22 mouse cellular contexts compared by ENCODE assay signal in genomic region chr5:113846656-113847055, GRCm38 (mm10). TPM values are rescaled to one million over a fixed set of nuclear protein-coding genes. Genes with fewer than 3 reads are reported as not detected.
DNase-seq lines count a peak whose midpoint lies in the region; ATAC-seq and TF ChIP-seq lines count a peak whose summit lies in the region.
"Had no signal": no experiment of that assay in that cellular context is flagged by ENCODE, and none has a peak within 500 bp of the region (broad histone marks: within the 10 kb centered on the region; RNA-seq: fewer than 3 reads in every experiment).

No protein-coding gene starts in this region.

- 65% methylated on average over 8 of the region's 8 CpGs for WGBS in bone marrow, adult 2 months
- 93% methylated on average over 8 of the region's 8 CpGs for WGBS in intestine, embryonic 16.5 days
- 29% methylated on average over 8 of the region's 8 CpGs for WGBS in liver, embryonic 16.5 days (ENCODE audit: insufficient replicate concordance)

- DNase-seq in G1E (ENCODE audit: low spot score), result no peak
- DNase-seq in kidney, adult 11 months, result no peak
- no peak for DNase-seq in gastrocnemius, adult 2 months
- DNase-seq in cerebellum, adult 11 months, result no peak
- no peak for DNase-seq in gastrocnemius, postnatal 14 days
- DNase-seq: adrenal gland, postnatal 10 days; cerebellum, adult 9-10 months; kidney, adult 18-20 months; kidney, postnatal 10 days; lung, adult 18-20 months; lung, postnatal 36 days; retina, postnatal 1 day; thymus, adult 18-20 months had no signal

- ATAC-seq in G1E (ENCODE audit: extremely low read depth, insufficient number of reproducible peaks, low FRiP score, poor library complexity, severe bottlenecking), result peak; percentile 42
- ATAC-seq in intestine, embryonic 16.5 days, result peak; percentile 54; the same call in 1 of the 2 replicates
- ATAC-seq in liver, embryonic 16.5 days (ENCODE audit: low read depth), result peak; percentile 96
- ATAC-seq: forebrain, embryonic 16.5 days had no signal

- H3K36me3 ChIP-seq in G1E (replicated peaks), result peaks cover 98% of the 10 kb centered on the region
- H3K36me3 ChIP-seq in intestine, embryonic 16.5 days (ENCODE audit: control insufficient read depth, insufficient read depth, low read length), result peaks cover 50% of the 10 kb centered on the region
- H3K36me3 ChIP-seq in liver, embryonic 16.5 days (ENCODE audit: control insufficient read depth, insufficient read depth), result peaks cover 33% of the 10 kb centered on the region

- H3K27ac ChIP-seq in bone marrow, adult 2 months (ENCODE audit: control insufficient read depth, insufficient read depth, low read depth, low read length, poor library complexity), result peak overlapping the region; percentile 36; the same call in 1 of the 2 replicates
- no peak overlapping the region for H3K27ac ChIP-seq in intestine, embryonic 16.5 days (ENCODE audit: low read length)
- peak overlapping the region; percentile 59 for H3K27ac ChIP-seq in liver, embryonic 16.5 days (ENCODE audit: low read length)
- H3K27ac ChIP-seq in gastrocnemius, adult 2 months, result no peak overlapping the region
- H3K27ac ChIP-seq: heart, embryonic 10.5 days; hindbrain, embryonic 14.5 days; left cerebral cortex, adult 2 months; limb, embryonic 10.5 days had no signal

- no peak overlapping the region for H3K4me2 ChIP-seq in intestine, embryonic 16.5 days (ENCODE audit: low read depth, low read length)
- H3K4me2 ChIP-seq in liver, embryonic 16.5 days (ENCODE audit: low read depth, low read length), result peak overlapping the region; percentile 36
- H3K4me2 ChIP-seq: hindbrain, embryonic 14.5 days had no signal

- no peaks in the 10 kb centered on the region for H3K9me3 ChIP-seq in G1E (replicated peaks)
- no peaks in the 10 kb centered on the region for H3K9me3 ChIP-seq in intestine, embryonic 16.5 days (ENCODE audit: control insufficient read depth, low read length)
- H3K9me3 ChIP-seq in liver, embryonic 16.5 days (replicated peaks; ENCODE audit: control insufficient read depth, low read length), result no peaks in the 10 kb centered on the region
- H3K9me3 ChIP-seq: heart, embryonic 10.5 days; limb, embryonic 10.5 days; midbrain, embryonic 10.5 days had no signal

- H3K27me3 ChIP-seq in G1E (ENCODE audit: insufficient read depth, low read length), result no peaks in the 10 kb centered on the region
- no peaks in the 10 kb centered on the region for H3K27me3 ChIP-seq in intestine, embryonic 16.5 days (replicated peaks; ENCODE audit: control insufficient read depth, insufficient read depth, low read length)
- no peaks in the 10 kb centered on the region for H3K27me3 ChIP-seq in liver, embryonic 16.5 days (ENCODE audit: control insufficient read depth, insufficient read depth, low read depth, low read length)

- H3K9ac ChIP-seq in intestine, embryonic 16.5 days (ENCODE audit: low read depth, low read length), result no peak overlapping the region
- peak overlapping the region; percentile 24; the same call in 1 of the 2 replicates for H3K9ac ChIP-seq in liver, embryonic 16.5 days (ENCODE audit: low read depth, low read length)
- H3K9ac ChIP-seq: hindbrain, embryonic 14.5 days had no signal

- intact Hi-C loops in gastrocnemius, adult 2 months (cut with DNase I), result no loop called here
- intact Hi-C loops in gastrocnemius, postnatal 14 days (cut with DNase I; ENCODE audit: low total_unique reads), result no loop called here

- H3K4me1 ChIP-seq in G1E (ENCODE audit: insufficient read depth, low read depth, low read length), result peaks cover 45% of the 10 kb centered on the region
- peaks cover 11% of the 10 kb centered on the region for H3K4me1 ChIP-seq in bone marrow, adult 2 months (ENCODE audit: control insufficient read depth, insufficient read depth, low read length)
- H3K4me1 ChIP-seq in intestine, embryonic 16.5 days (ENCODE audit: control insufficient read depth, insufficient read depth, low read length), result peaks cover 5% of the 10 kb centered on the region; the same call in 1 of the 2 replicates
- H3K4me1 ChIP-seq in liver, embryonic 16.5 days (ENCODE audit: control insufficient read depth, low read depth, low read length), result peaks cover 36% of the 10 kb centered on the region
- H3K4me1 ChIP-seq: midbrain, embryonic 10.5 days had no signal

- no peak for TF ChIP-seq CTCF in G1E (IDR thresholded peaks at IDR 0.05; ENCODE audit: low read depth, low read length)
- TF ChIP-seq CTCF in bone marrow, adult 2 months (IDR thresholded peaks at IDR 0.05; ENCODE audit: control insufficient read depth, insufficient read depth, low read length), result no peak
- TF ChIP-seq CTCF in gastrocnemius, adult 2 months (IDR thresholded peaks at IDR 0.05), result no peak

- TF ChIP-seq POLR2A in bone marrow, adult 2 months (IDR thresholded peaks at IDR 0.05; ENCODE audit: borderline replicate concordance, control insufficient read depth, low read depth, low read length), result no peak

- no peak overlapping the region for H3K4me3 ChIP-seq in G1E (ENCODE audit: low read depth, low read length)
- H3K4me3 ChIP-seq in bone marrow, adult 2 months (replicated peaks; ENCODE audit: control insufficient read depth, low read depth, low read length), result no peak overlapping the region
- H3K4me3 ChIP-seq in intestine, embryonic 16.5 days (ENCODE audit: low read length), result no peak overlapping the region
- H3K4me3 ChIP-seq in liver, embryonic 16.5 days (ENCODE audit: low read depth, low read length), result peak overlapping the region; percentile 6; the same call in 1 of the 2 replicates
- H3K4me3 ChIP-seq in gastrocnemius, adult 2 months, result no peak overlapping the region
- H3K4me3 ChIP-seq: heart, embryonic 10.5 days; left cerebral cortex, adult 2 months; limb, embryonic 10.5 days; midbrain, embryonic 10.5 days had no signal

RNA-seq across cellular contexts. Expression of gene Selplg, which starts 14.2 kb away (rescaled TPM):
- total RNA-seq in G1E (2014; fragmentation: Nextera tagmentation) (12.7 and 13.9 TPM in 2 replicates), G1E (2017) (8.5 and 10.7 TPM in 2 replicates)
- 18.7 and 22.5 TPM in 2 replicates for polyA plus RNA-seq in G1E (2012)
- polyA plus RNA-seq in bone marrow, adult 2 months (2011; ENCODE audit: insufficient read depth, insufficient read length, low replicate concordance, missing spikeins), result 48.2 and 146 TPM in 2 replicates
- polyA plus RNA-seq in intestine, embryonic 16.5 days (2015; fragmentation: Nextera tagmentation; extraction: Ambion mirVana), result 6.8 and 7.5 TPM in 2 replicates
- polyA plus RNA-seq in liver, embryonic 16.5 days (2015; fragmentation: Nextera tagmentation; extraction: Ambion mirVana), result 14.1 and 15.4 TPM in 2 replicates
- total RNA-seq in gastrocnemius, adult 2 months (2021), result 1 to 10 TPM in 1 of 2 experiments, under 1 TPM in 1; 0.89 to 1.3 TPM
- total RNA-seq in gastrocnemius, postnatal 14 days (2021), result 1 to 10 TPM; 1.1 TPM

RNA-seq across cellular contexts. Expression of gene Tmem119, which starts 46.3 kb away (rescaled TPM):
- not detected in 2 replicates for total RNA-seq in G1E (2014; fragmentation: Nextera tagmentation)
- 0.12 and 0.27 TPM in 2 replicates for total RNA-seq in G1E (2017)
- 0.21 and 0.24 TPM in 2 replicates for polyA plus RNA-seq in G1E (2012)
- 1.4 and 1.8 TPM in 2 replicates for polyA plus RNA-seq in bone marrow, adult 2 months (2011; ENCODE audit: insufficient read depth, insufficient read length, low replicate concordance, missing spikeins)
- polyA plus RNA-seq in intestine, embryonic 16.5 days (2015; fragmentation: Nextera tagmentation; extraction: Ambion mirVana), result 56.6 and 63.7 TPM in 2 replicates
- polyA plus RNA-seq in liver, embryonic 16.5 days (2015; fragmentation: Nextera tagmentation; extraction: Ambion mirVana), result 3.6 and 4.5 TPM in 2 replicates
- 1 to 10 TPM in 1 of 2 experiments, under 1 TPM in 1; 0.46 to 2.4 TPM for total RNA-seq in gastrocnemius, adult 2 months (2021)
- 10 to 100 TPM in 1 of 2 experiments, 1 to 10 TPM in 1; 5.8 to 11.2 TPM for total RNA-seq in gastrocnemius, postnatal 14 days (2021)

Comparison
In these comparisons a context has a peak if more than half of its experiments do, and no peak if none do; other contexts are left out.
1. ATAC-seq: peak in every context shown above with its lines; median percentile 96 in liver, embryonic 16.5 days; 54 in intestine, embryonic 16.5 days; 42 in G1E.
2. H3K27ac ChIP-seq: peak in bone marrow, adult 2 months (single experiment) and liver, embryonic 16.5 days (single experiment); none in intestine, embryonic 16.5 days (single experiment) and gastrocnemius, adult 2 months (single experiment).
3. RNA of gene Tmem119, which starts 46.3 kb away (polyA plus RNA-seq): 56.6 to 63.7 TPM in intestine, embryonic 16.5 days; 3.6 to 4.5 TPM in liver, embryonic 16.5 days, 1.4 to 1.8 TPM in bone marrow, adult 2 months and 0.21 to 0.24 TPM in G1E; every median in the first group is over 10 times any median in the second.